Mouse (Mus musculus) midbrain, embryonic 10.5 days (tissue): Measurements from ENCODE around the gene Zkscan4. TPM values are rescaled to one million over a fixed set of nuclear protein-coding genes. Genes with fewer than 3 reads are reported as not detected.
"Not testable (repeated sequence)": the region's sequence is repeated elsewhere in the genome, so short reads cannot be mapped to it uniquely, and the experiment has no call there.

Experiments
- DNase-seq: peaks from one replicate; pipeline ENCODE4 v3.0.0-alpha.2; 2017; ENCODE audit warnings: low spot score
- H3K27ac ChIP-seq: fragments of 300-500 bp; sonication (generic); replicated peaks from 2 replicates; pipeline ENCODE4 v1.5.1; 2016; ENCODE audit warnings: mild to moderate bottlenecking
- H3K27me3 ChIP-seq: fragments of 300-500 bp; sonication (generic); 2 replicates; pipeline ENCODE4 v1.6.1; 2016; ENCODE audit warnings: low read depth, mild to moderate bottlenecking; ENCODE audit not compliant: poor library complexity, severe bottlenecking
- H3K36me3 ChIP-seq: fragments of 300-500 bp; sonication (generic); 2 replicates; pipeline ENCODE4 v1.6.1; 2016; ENCODE audit warnings: mild to moderate bottlenecking, moderate library complexity
- H3K4me1 ChIP-seq: fragments of 300-500 bp; sonication (generic); 2 replicates; pipeline ENCODE4 v1.6.1; 2016
- H3K4me3 ChIP-seq: fragments of 300-500 bp; sonication (generic); 2 replicates; pipeline ENCODE4 v1.5.1; 2016; ENCODE audit warnings: mild to moderate bottlenecking, moderate library complexity
- H3K9me3 ChIP-seq: fragments of 300-500 bp; sonication (generic); replicated peaks from 2 replicates; pipeline ENCODE4 v1.6.1; 2016; ENCODE audit warnings: mild to moderate bottlenecking
- WGBS: fragments of 180-500 bp; shearing (Covaris S2); methylation state at CpG from one replicate; pipeline ENCODE4 v1.1.7; 2016; 5-methylcytosine and 5-hydroxymethylcytosine counted together
- polyA plus RNA-seq: library from polyadenylated mRNA; unstranded; fragments of >200 nt; fragmentation: Nextera tagmentation; extraction: Ambion mirVana; gene quantifications from 2 replicates; pipeline ENCODE4 v1.2.1, GENCODE M21; 2016

The Zkscan4 gene
- 5.0 and 5.3 TPM in 2 replicates for polyA plus RNA-seq

DNA sequence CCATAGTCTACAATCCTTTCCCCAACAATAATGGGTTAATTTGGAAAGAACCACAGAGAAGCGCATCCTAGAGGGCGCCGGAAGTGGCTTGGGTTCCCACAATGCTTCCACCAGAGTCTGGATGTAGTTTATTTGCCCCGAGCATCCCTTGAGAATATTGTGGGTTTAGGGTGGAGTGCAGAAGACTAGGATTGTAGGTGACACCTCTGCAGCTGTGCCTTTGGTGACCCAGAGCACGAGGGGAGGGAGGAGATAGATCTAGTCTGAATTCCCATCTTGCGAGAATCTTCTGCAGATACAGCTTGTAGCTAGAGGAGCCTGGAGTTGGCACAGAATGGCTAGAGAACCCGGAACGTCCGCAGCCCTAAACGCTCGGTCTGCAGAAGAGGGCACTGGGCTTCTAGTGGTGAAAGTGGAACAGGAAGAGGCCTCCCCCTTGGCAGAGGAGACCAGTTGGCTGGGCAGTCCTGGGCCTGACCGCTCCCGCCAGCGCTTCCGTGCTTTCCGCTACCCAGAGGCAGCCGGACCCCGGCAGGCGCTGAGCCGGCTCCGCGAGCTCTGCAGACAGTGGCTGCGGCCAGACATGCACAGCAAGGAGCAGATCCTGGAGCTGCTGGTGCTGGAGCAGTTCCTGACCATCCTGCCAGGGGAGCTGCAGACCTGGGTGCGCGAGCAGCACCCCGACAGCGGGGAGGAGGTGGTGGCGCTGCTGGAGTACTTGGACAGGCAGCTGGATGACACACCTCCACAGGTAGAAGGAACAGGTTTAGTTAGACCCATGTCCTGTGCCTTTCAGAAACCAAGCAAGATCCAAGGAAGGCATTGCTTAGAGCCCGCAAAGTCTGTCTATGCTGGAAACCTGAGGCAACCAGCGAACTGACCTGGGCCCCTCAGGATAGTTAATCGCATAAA is at the start of gene Zkscan4, which contains the start of gene Gm10065:
Zkscan4 (plus strand) TSS at position 149 of the 912 bp plus-strand sequence.
Gm10065 (minus strand) TSS at position 683 of the 912 bp plus-strand sequence.
- Histone ChIP-seq H3K4me1 (peaks cover 15% of the 10 kb centered on the region), H3K27ac (peak within 1 kb of the TSS; percentile 83), H3K4me3 (peak within 1 kb of the TSS; percentile 68)
- not testable (repeated sequence) for H3K36me3 ChIP-seq, H3K27me3 ChIP-seq, H3K9me3 ChIP-seq
- 5% methylated on average over 31 of the region's 31 CpGs for WGBS
- peak; percentile 72 for DNase-seq

- Histone ChIP-seq H3K4me1 (peaks cover 8% of the 10 kb centered on the region), H3K27ac (no peak overlapping the region), H3K4me3 (no peak overlapping the region), H3K9me3 (no peaks in the 10 kb centered on the region; the same call in 1 of the 2 replicates), H3K36me3 (no peaks in the 10 kb centered on the region), H3K27me3 (no peaks in the 10 kb centered on the region)
- DNase-seq, result no peak
- 90% methylated on average over 4 of the region's 4 CpGs for WGBS
Measured at GRCm38 (mm10) chr13:21435476-21435875, 43.2 kb upstream of the Zkscan4 start.

DNA sequence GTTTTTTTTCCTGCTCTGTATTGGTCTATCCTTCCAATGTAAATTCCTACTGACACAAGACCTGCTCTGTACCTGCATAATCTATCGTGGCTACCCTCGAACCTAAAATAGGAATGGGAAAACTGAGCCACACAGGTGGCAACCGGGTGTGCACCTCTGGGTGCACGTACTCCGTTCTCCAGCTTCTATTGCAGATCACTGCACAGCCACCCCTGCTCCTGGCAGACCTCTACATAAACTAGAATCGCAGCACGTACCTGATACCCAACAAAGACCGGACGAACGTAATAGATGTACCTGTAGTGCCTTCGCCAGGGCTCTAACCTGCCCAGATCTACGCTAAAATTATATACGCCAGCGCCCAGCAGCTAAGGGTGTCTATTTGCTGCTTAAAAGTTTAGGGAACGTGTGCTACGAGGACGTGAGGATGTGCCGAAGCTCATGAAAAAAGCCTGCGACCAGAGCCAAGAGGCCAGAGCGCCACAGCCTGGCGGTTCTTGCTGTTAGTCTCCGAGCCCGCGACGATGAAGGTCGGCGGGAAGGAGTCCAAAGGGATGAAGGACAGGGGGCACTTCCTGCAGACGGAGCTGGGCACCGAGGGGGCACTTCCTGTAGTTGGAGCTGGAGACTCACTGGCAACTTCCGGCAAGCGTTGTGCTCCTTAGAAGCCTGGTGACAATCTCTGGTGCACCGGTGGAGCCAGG is 38.1 kb upstream of the Zkscan4 start, which contains the start of gene Pgbd1:
Pgbd1 (minus strand) TSS at position 556 of the 704 bp plus-strand sequence.
- Histone ChIP-seq H3K4me3 (peak within 1 kb of the TSS; percentile 65), H3K27me3 (no peaks in the 10 kb centered on the region), H3K36me3 (peaks cover 33% of the 10 kb centered on the region), H3K4me1 (peaks cover 20% of the 10 kb centered on the region), H3K27ac (peak within 1 kb of the TSS; percentile 85), H3K9me3 (no peaks in the 10 kb centered on the region; the same call in 1 of the 2 replicates)
- WGBS, result 1% methylated on average over 32 of the region's 32 CpGs
- DNase-seq, result peak; percentile 83

- Histone ChIP-seq H3K27me3 (no peaks in the 10 kb centered on the region), H3K4me1 (peaks cover 20% of the 10 kb centered on the region), H3K27ac (peak overlapping the region; percentile 85), H3K4me3 (peak overlapping the region; percentile 65), H3K9me3 (no peaks in the 10 kb centered on the region; the same call in 1 of the 2 replicates), H3K36me3 (peaks cover 38% of the 10 kb centered on the region)
- DNase-seq, result no peak
- 16% methylated on average over 10 of the region's 10 CpGs for WGBS
Measured at GRCm38 (mm10) chr13:21441207-21441572, 37.5 kb upstream of the Zkscan4 start.

- 90% methylated on average over 9 of the region's 9 CpGs for WGBS
- Histone ChIP-seq H3K27ac (no peak overlapping the region), H3K27me3 (peaks cover 18% of the 10 kb centered on the region; the same call in 1 of the 2 replicates), H3K4me1 (no peaks in the 10 kb centered on the region), H3K9me3 (no peaks in the 10 kb centered on the region), H3K4me3 (no peak overlapping the region), H3K36me3 (peaks cover 78% of the 10 kb centered on the region)
- no peak for DNase-seq
Measured at GRCm38 (mm10) chr13:21446796-21447195, 31.9 kb upstream of the Zkscan4 start.

GRCm38 (mm10) chr13:21447856-21448614 is 30.7 kb upstream of the Zkscan4 start:
- no peak overlapping the region for H3K27ac ChIP-seq
- no peaks in the 10 kb centered on the region for H3K9me3 ChIP-seq
- H3K36me3 ChIP-seq, result peaks cover 72% of the 10 kb centered on the region
- no peak for DNase-seq
- H3K4me3 ChIP-seq, result no peak overlapping the region
- peaks cover 19% of the 10 kb centered on the region; the same call in 1 of the 2 replicates for H3K27me3 ChIP-seq
- 85% methylated on average over 16 of the region's 16 CpGs for WGBS
- peaks cover 8% of the 10 kb centered on the region for H3K4me1 ChIP-seq

GRCm38 (mm10) chr13:21453042-21453441 is 25.7 kb upstream of the Zkscan4 start:
- Histone ChIP-seq H3K9me3 (no peaks in the 10 kb centered on the region), H3K4me1 (peaks cover 14% of the 10 kb centered on the region), H3K36me3 (peaks cover 23% of the 10 kb centered on the region), H3K4me3 (peak overlapping the region; percentile 84), H3K27me3 (peaks cover 55% of the 10 kb centered on the region), H3K27ac (peak overlapping the region; percentile 91)
- 2% methylated on average over 13 of the region's 13 CpGs for WGBS
- DNase-seq, result no peak

DNA sequence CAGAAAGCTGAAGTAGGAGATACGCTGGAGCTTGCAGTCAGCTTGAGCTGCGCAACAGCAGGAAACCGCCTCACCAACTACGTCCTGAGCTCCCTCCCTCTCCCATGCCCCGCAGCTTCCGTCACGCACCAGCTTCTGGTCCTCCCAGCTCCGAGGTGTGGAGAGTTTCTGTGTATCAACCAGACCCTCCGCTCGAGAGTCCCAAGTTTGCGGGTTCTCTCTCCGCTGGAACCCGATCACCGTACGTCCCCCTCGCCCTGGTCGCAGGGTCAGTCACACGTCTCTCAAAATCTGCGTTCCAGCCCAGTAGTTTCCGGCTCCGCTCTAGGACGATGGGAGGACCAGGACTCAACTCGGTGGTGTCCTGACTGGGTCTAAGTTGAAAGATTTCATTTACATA is 25.3 kb upstream of the Zkscan4 start, which contains the start of gene Zscan26:
Zscan26 (minus strand) TSS at position 282 of the 400 bp plus-strand sequence.
- peak within 1 kb of the TSS; percentile 84 for H3K4me3 ChIP-seq
- H3K27ac ChIP-seq, result peak within 1 kb of the TSS; percentile 91
- peaks cover 19% of the 10 kb centered on the region for H3K36me3 ChIP-seq
- peaks cover 58% of the 10 kb centered on the region for H3K27me3 ChIP-seq
- under 1% methylated on average over 23 of the region's 23 CpGs for WGBS
- DNase-seq, result peak; percentile 88
- peaks cover 14% of the 10 kb centered on the region for H3K4me1 ChIP-seq
- no peaks in the 10 kb centered on the region for H3K9me3 ChIP-seq

DNA sequence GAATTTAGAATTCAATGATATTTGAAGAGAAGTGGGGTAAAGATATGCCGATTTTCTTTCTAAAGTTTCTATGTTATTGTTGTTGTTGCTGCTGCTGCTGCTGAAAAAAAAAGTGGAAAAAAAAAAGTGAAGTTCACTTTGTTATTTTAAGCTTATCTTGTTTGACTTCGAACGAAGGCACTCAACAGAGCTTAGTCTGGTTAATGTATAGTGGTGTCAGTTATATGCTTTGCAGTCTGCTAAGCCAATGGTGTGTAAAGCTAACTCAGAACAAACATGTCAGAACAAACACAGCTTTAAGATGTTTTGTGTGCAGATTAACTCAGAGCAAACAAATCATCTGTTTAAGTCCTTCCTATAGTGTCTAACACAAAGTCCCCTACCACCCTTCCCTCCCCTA is 24.6 kb upstream of the Zkscan4 start:
- Histone ChIP-seq H3K4me3 (peak overlapping the region; percentile 84; the same call in 1 of the 2 replicates), H3K9me3 (no peaks in the 10 kb centered on the region), H3K4me1 (peaks cover 14% of the 10 kb centered on the region), H3K27ac (no peak overlapping the region), H3K27me3 (peaks cover 62% of the 10 kb centered on the region), H3K36me3 (peaks cover 12% of the 10 kb centered on the region)
- DNase-seq, result no peak
- WGBS, result 83% methylated on average over 3 of the region's 3 CpGs

- no peak overlapping the region for H3K4me3 ChIP-seq
- 8% methylated on average over 4 of the region's 4 CpGs for WGBS
- H3K27me3 ChIP-seq, result peaks cover 60% of the 10 kb centered on the region
- H3K27ac ChIP-seq, result no peak overlapping the region
- peaks cover 14% of the 10 kb centered on the region for H3K4me1 ChIP-seq
- no peak for DNase-seq
- H3K36me3 ChIP-seq, result peaks cover 5% of the 10 kb centered on the region; the same call in 1 of the 2 replicates
- H3K9me3 ChIP-seq, result no peaks in the 10 kb centered on the region
Measured at GRCm38 (mm10) chr13:21456347-21456746, 22.4 kb upstream of the Zkscan4 start.

DNA sequence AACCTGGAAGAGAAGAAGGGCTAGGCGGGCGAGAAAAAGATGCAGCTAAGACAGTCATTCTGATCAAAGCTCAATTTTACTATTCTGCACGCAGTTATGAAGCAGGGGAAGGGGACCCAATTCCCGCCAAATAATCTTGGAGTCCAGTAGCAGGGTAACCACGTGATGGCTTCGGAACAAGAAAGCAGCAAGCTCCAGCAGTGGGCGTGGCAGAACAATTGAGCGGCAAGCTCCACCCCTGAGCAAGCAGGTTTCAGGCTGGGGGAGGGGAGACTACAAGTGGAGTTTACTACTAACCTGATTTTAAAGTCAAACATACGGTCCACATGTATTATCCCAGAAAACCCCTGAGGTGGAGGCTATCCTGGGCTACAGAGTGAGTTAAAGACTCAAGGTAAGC is 16.2 kb upstream of the Zkscan4 start:
- not testable (repeated sequence) for H3K9me3 ChIP-seq, H3K27ac ChIP-seq, H3K4me1 ChIP-seq, H3K36me3 ChIP-seq, H3K4me3 ChIP-seq, DNase-seq
- peaks cover 51% of the 10 kb centered on the region for H3K27me3 ChIP-seq
- 56% methylated on average over 9 of the region's 9 CpGs for WGBS

DNA sequence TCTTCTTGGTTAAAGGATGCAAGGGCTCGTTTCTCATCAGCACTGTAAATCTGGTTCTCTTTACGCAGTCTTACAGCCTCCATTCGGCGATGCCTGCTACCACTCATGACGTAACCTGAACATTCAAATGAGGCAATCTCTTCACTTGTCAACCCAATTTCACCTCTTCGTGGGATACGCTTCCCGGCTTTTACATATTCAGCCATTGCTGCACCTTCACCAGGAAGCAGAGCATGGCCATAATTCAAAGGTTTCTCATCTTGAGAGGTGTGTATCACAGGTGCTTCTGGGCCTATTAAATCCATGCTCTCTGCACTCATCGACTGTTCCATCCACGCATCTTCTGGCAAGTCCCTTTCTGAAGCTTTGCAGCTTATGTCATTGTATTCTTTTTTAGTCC is 11.4 kb upstream of the Zkscan4 start:
- peaks cover 12% of the 10 kb centered on the region for H3K4me1 ChIP-seq
- DNase-seq, result no peak
- H3K4me3 ChIP-seq, result no peak overlapping the region
- 88% methylated on average over 10 of the region's 10 CpGs for WGBS
- peaks cover 55% of the 10 kb centered on the region for H3K27me3 ChIP-seq
- no peak overlapping the region for H3K27ac ChIP-seq
- no peaks in the 10 kb centered on the region for H3K36me3 ChIP-seq
- peaks cover 3% of the 10 kb centered on the region; the same call in 1 of the 2 replicates for H3K9me3 ChIP-seq
